Mouse (Mus musculus) thymus, adult 18-20 months (tissue): ENCODE measurements around the gene Cdk5rap2.

Source experiments
- DNase-seq, 2 experiments: peaks; one replicate each; pipeline ENCODE4 v3.0.0; 2022; ENCODE audit warnings: mixed read lengths in 2 of 2

Gene Cdk5rap2

DNA sequence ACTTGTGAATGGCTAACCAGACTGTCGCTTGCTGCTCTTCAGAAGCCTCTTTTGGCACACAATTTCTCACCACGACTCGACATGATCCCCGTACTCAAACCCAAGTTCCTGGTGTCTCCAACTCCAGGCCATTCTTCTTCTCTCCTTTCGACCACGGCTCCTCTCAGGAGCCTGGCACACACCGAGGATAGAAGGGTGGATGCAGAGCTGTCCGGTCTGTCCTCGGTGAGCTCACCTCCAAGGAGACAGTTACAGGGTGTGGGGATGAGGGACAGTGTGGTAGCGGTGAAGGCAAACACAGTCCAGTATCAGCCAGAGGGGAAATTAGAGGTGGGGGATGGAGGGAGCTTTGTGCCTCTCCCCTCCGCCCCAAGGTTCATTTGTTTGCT is 149.8 kb downstream of the Cdk5rap2 start:
- DNase-seq: no peak

DNA sequence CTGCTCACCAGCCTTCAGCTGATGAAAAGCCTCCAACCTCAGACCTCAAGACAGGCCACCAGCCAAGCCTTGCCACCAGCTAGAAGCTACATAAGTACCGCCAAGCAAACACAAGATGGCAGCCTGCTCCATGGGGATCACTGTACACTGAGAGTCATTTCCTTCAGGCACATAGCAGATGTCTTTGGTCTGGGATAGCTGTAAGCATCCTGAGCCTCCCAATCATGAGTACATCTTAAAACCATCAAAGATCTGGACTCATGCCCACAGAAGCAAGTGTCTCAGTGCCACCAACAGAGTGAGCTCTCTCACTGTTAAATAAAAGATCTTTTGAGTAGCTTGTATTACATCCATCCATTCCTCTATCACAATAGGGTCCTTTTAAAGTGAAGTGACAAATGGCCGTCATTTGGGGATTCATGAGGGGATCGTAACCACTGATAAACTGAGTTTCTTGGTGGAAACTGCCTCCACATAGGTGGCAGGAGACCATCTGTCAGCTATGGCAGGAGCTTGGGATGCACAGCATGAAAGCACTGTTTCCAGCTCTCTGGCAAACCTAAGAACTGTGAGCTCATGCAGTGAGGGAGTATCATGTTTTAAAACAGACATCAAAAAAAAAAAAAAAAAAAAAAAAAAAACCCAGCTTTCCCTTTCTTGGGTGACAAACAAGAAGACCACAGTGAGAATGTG is 150.4 kb downstream of the Cdk5rap2 start:
- DNase-seq: no peak

DNA sequence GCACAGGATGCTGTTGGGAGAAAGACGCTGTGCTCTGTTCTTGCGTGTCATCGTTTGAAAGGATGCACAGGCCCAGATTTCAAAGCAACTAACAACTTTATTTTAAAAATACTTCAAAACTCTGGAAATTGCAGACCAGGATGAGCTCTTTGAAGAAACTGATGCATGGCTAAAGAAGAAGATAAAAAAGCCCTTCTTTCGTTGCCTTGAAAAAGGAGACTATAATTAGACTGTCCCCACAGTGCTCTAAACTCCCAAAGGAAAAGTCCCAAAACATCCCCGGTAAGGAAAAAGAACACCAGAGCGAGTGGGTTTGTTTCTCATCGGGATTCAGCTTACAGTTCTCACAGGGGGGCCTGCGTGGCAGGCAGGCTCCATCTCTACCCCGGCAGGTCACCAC is 151.4 kb downstream of the Cdk5rap2 start:
- no peak for DNase-seq

DNA sequence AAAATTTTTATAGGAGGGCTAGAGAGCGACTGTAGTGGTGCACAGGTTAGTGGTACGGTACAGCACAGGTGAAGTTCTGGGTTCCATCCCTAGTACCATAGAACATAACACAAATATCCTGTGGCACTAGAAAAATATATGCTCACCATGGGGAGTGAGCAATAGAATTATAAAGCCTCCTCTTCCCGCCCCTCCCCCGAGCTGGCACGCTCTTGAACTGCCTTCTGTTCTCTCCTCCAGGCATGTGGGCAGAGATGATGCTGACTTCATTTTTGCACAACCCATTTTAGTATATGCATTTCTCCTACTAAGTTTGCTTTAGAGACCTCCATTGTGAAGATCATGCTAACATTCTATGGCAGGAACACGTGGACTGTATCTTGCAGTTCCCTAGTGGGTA is 152.0 kb downstream of the Cdk5rap2 start:
- no peak for DNase-seq

DNA sequence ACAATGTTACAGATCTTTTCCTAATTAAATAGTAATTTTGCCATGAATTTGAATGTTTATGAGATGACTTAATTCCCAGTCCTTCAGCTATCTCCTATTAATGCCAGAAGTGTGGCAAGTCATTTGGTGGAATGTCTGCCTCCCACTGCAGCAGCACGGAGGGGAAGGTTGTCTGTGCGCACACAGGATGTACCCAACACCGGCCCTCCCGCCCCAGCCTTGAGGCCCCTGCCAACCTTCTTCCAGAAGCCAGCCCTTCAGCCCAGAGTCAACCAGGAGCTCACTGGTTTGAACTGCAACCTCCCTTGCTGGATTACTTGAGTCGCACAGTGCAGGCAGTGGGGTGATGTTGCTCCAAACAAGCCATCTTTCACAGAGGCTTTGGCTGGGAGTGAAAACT is 158.5 kb downstream of the Cdk5rap2 start:
- no peak for DNase-seq

DNA sequence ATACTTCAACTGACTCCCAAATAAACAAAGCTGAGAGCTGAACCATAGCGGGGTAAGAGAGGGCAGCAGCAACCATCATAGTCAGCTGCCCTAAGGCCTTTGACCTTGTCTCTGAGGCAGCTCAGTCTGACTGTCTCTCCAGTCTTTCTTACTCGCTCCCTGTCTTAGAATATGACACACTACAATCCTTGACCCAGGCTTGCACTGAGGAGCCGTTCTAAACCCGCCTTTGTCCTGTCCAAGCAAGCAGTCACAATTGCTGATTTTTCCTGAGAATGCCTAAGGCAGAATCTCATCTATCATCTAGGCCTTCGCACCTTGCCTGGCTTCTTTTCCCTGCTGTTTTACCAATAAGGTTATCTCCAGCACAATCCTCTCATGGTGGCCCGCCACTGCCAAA is 164.5 kb downstream of the Cdk5rap2 start:
- DNase-seq: no peak

DNA sequence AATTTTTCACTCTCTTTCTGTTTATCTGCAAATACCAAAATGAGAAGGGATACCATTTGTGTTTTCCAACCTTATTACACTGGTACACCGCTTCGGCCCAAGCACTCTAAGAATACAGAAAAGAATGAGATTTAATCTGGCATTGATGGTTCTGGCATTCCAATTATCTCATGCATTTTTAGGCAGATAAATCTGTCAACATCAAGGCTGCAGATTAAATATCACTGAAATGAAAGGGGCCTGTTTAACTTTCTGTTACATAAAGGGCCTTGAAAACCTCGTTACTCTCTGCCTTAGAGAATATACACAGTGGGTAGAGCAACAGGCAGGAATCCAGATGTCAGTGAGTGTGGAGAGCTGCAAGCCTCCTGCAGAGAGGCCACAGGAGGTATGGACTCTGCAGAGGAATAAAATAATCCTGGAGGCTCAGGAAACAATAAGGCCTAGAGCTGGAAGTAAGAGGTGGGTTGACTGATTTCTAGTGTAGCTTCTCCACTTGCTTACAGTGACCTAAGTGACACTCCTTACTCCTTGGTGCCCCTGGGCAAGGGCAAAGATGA is 166.6 kb downstream of the Cdk5rap2 start:
- no peak for DNase-seq

DNA sequence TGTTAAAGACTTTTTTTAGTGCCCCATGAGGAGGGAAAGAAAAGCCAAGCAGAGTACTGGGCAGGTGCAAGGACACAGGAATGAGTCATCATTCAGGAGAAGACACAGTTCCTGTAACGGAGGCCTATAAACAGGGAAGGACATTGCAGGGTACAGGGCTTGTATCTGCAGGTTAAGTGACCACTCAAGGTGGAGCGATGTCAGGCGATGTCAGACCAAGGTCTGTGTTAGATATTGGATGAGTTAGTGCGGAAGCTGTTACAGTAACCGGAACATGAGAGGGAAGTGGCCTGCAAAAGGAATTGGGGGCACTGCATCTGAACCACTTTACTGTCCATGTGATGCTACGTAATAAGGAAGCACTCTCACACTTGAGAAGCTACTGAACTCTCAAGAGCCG is 170.5 kb downstream of the Cdk5rap2 start:
- no peak for DNase-seq

DNA sequence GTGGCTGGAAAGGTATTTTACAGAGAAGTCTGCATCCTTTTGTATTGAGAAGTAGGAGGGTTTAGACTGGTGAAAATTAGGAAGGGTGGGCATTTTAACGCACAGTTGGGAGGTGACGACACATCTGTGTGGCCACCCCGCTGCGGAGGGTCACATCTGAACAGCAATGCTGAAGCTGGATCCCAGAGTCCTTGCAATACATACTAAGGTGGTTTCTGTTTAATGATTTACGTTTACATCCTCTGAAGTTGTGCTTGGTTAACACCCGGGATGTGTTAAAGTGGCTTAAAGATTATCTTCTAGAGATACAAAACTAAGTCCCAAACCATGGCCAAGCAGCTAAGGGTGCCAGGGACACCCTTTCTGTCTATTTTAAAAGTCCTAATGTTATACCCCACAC is 171.4 kb downstream of the Cdk5rap2 start:
- no peak for DNase-seq

DNA sequence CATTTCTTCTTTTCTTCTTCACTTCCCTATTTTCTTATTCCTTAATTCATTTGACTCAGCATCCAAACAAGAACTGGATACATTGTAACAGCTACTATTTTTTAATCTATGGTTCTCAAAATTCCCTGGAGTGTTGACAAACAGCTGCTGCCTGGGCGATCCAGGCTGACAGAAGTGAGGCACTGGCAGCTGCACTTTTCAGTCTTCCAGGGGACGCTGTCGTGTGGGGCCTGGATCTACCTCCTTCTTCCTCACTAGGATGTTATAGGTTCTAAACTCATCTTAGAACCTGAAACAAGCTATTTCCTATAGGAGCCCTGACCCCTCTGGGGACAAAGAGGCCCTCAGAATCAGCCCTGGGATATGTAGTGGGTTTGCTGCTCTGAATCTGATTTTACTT is 177.9 kb downstream of the Cdk5rap2 start:
- no peak for DNase-seq

DNA sequence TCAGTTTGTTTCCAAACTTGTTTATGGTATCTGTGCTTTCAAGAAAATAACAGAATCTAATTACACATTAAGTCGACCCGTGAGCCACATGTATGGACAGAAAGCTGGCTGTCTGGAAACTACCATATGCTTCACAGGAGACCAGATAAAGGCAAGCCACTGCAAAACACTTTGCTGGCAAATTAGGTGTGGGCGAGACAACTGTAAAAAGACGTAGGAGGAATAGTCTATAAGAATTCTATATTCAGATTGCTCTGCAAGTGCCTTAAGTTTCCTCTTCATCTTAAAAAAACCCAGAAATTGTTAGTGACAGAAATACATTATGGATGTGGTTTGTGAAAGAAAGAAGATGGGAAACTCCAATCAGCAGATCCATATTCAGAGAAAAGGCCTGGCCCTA is 180.4 kb downstream of the Cdk5rap2 start:
- DNase-seq: no peak

DNA sequence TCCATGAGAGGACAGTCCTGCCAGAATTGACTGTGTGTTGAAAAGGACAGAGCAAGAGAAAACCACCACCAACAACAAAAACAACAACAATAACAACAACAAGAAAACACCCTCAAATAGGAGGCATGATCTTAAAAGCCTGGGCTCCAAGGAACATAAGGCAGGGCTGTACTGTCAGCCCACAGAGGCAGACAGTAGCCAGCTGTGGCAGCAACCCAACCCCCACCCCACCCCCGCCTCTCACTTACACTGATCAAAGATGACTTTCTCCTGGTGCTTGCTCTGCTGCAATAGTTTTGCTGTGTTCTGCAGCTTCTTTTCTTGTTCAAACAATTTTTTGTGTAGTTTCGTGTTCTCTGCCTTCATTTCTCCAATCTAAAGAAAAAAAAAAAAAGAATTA is 181.9 kb downstream of the Cdk5rap2 start:
- no peak for DNase-seq

DNA sequence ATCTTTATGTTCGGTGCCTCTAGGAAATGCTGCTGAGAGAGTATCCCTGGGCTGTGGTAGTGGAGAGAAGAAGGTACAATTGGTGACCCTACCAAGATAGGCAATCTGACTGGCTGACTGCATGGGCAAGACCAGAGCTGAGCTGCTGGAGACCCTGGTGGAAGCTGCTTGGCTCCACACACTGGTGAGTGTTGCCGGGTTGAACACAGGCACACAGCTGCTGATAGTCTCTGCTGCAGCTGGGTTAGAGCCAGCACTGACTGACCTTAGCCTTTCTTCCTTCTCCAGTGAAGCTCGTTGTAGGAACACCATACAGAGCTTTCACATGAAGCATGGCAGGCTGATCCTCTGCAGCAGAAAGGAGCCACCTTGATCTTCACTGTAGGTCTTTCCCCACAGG is 182.6 kb downstream of the Cdk5rap2 start:
- no peak for DNase-seq

DNA sequence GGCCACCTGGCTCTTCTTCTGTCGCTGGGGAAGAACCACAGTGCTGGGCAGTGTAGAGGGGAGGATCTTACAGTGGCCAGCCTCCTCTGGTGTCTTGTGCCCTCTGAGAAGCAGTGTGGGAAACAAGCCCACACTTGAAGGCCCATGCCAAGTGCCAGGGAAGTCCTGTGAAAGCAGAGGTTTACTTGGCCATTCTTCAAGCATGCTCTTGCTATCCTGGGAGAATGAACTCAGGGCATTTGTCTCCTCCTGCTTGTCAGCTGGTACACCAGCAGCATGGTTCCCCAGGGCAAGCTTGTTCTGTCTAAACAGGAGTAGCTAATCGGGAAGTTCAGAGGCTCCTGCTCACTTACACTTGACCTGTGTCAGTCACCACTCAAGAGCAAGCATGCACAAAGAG is 185.7 kb downstream of the Cdk5rap2 start:
- DNase-seq: no peak

DNA sequence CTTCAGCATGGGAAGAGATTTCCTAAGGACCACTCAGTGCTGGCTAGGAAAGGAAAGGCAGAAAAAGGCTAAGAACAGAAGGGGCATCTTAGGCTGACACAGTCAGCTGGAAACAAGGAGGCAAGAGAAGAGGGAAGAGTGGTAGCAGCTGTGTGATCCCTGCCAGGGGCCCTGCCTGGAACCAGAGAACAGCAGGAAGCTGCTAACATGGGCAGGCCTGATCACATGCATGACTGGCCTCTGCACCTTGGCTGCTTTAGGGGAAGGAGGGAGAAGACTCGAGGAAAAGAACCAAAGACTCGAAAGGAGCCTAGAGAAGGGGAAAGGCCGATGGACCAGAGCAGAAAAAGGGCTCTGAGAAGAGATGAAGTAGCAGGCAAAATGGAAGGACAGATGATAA is 188.4 kb downstream of the Cdk5rap2 start:
- DNase-seq: no peak

DNA sequence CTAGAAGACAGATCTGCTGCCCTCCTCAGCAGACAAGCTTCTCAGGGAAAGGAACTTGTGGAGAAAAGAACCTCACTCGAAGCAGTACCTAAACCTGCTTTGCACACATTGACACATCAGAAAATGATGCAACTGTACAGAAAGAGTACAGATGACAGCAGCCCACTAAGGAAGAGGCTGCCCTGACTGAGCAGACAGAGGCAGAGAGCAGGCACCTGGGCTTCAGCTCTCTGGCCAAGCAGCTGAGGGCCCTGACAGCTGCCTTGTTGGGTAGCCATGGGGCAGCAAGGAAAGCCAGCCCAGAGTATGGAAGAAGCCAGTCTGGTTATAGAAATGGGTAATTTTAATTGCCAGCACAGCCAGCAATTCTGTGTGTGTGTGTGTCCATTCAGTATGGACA is 188.9 kb downstream of the Cdk5rap2 start:
- DNase-seq: no peak

DNA sequence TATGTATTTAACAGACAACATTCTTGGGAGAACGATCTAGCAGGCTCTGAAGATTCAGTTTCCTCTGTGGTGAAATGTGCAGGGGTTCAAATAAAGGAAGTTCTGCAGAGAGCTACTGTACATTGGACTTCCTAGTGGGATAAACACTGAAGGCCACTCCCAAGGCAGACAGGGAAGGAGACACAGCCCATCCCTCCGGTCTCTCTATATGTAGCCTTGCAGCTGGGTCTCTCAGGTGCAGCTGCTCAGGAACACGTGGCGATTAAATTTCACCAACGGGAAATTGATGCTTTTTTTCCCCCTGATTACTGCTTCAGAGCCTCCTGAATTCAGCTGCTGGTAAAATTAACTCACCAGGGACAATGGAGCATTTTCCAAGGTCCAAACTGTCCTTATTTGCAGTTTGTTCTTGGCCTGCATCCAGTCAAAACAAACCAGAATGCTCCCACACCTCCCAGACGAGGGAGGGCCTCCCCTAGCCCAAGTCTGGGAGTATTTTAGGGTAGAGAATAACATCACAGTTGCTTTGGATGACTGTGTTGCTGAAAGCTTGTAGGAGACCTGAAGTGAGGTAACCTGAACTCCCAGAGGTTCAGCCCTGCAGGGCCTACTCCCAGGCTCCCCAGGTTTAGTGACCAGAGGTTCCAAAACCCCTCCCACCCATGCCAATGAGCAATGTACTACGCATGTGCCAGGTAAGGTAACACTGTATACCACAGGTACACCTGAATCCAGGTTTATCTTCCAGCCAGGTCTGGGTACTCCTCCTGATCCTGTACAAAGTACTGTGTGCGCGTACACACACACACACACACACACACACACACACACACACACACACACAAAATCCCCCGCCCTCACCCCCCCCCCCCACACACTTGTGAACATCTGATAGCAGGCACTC is 189.7 kb downstream of the Cdk5rap2 start:
- DNase-seq: no peak

DNA sequence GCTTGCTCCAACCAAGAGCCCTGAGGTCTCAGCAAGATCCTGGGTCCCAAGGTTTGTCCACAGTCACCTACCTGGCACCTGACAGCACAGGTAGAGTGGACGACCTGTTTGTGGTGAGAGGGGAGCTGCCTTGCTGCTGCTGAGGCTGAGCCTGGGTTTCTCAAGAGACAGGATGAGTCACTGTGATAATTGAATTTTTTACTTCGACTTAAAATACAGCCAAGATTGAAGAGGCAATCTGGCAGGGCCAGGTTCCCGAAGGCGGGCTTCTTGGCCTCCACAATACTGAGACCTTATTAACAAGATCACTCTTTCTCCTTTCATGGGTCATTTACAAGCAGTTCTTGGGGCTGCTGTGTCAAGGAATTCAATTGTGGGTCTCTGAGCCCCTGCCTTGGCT is 190.5 kb downstream of the Cdk5rap2 start:
- DNase-seq: no peak

DNA sequence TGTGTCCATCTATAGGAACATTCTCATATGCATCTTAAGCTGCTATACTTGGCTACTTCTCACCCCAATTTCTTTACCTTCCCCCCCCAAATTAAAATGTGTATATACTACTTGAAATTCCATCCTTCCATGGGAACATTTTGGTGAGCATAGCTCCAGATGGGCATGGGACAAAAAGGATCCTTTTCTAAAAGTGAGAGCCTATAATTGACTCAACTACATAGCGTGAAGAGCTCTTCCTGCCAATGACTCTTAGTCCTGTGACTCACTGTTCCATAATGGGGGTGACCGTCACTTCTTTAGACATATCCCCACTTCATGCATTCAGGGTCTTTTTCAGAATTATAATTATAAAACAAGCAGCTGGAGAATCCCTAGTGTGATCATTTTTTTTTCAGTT is 224.3 kb downstream of the Cdk5rap2 start:
- no peak for DNase-seq
